Mouse (Mus musculus): ENCODE data around the gene Bri3. TPM values are rescaled to one million over a fixed set of nuclear protein-coding genes. Genes with fewer than 3 reads are reported as not detected.

Bri3 gene
- polyA plus RNA-seq, 1 experiment from 2014 or later, result 128 TPM

GRCm38 (mm10) chr5:144254811-144255631, 10.8 kb downstream of the Bri3 start:
- ATAC-seq (ENCODE audit: insufficient number of reproducible peaks, low FRiP score, low TSS enrichment, low read depth), result peak; percentile 83
- WGBS, result under 1% methylated on average over 62 of the region's 84 CpGs
- H3K27ac ChIP-seq (replicated peaks; ENCODE audit: low read depth, low read length), result peak overlapping the region; percentile 87
- no peaks in the 10 kb centered on the region; the same call in 1 of the 2 replicates for H3K36me3 ChIP-seq (ENCODE audit: control insufficient read depth, insufficient read depth, low read length)
- peak overlapping the region; percentile 98 for H3K4me3 ChIP-seq (ENCODE audit: low read depth, low read length)
- peak overlapping the region; percentile 95 for H3K9ac ChIP-seq (ENCODE audit: low read length)
- no peaks in the 10 kb centered on the region; the same call in 1 of the 2 replicates for H3K9me3 ChIP-seq (ENCODE audit: control insufficient read depth, low read length)
- H3K4me1 ChIP-seq (ENCODE audit: control insufficient read depth, insufficient read depth, low read length), result peaks cover 28% of the 10 kb centered on the region
- H3K27me3 ChIP-seq (ENCODE audit: control insufficient read depth, insufficient read depth, low read length), result no peaks in the 10 kb centered on the region
- H3K4me2 ChIP-seq (ENCODE audit: low read depth, severe bottlenecking), result peak overlapping the region; percentile 86
- peak; percentile 88 for DNase-seq (ENCODE audit: low spot score)

GRCm38 (mm10) chr5:144255632-144256540, 11.6 kb downstream of the Bri3 start:
- H3K4me1 ChIP-seq (ENCODE audit: control insufficient read depth, insufficient read depth, low read length), result peaks cover 28% of the 10 kb centered on the region
- H3K36me3 ChIP-seq (ENCODE audit: control insufficient read depth, insufficient read depth, low read length), result no peaks in the 10 kb centered on the region; the same call in 1 of the 2 replicates
- DNase-seq (ENCODE audit: low spot score) (peak; percentile 78), ATAC-seq (ENCODE audit: insufficient number of reproducible peaks, low FRiP score, low TSS enrichment, low read depth) (peak; percentile 45)
- H3K9me3 ChIP-seq (ENCODE audit: control insufficient read depth, low read length), result no peaks in the 10 kb centered on the region
- H3K27ac ChIP-seq (replicated peaks; ENCODE audit: low read depth, low read length), result peak overlapping the region; percentile 87
- H3K9ac ChIP-seq (ENCODE audit: low read length), result peak overlapping the region; percentile 95
- peak overlapping the region; percentile 86 for H3K4me2 ChIP-seq (ENCODE audit: low read depth, severe bottlenecking)
- H3K4me3 ChIP-seq (ENCODE audit: low read depth, low read length), result peak overlapping the region; percentile 98
- under 1% methylated on average over 37 of the region's 40 CpGs for WGBS
- H3K27me3 ChIP-seq (ENCODE audit: control insufficient read depth, insufficient read depth, low read length), result no peaks in the 10 kb centered on the region

GRCm38 (mm10) chr5:144256541-144256870, 12.3 kb downstream of the Bri3 start:
- WGBS, result 11% methylated on average over 7 of the region's 7 CpGs
- Histone ChIP-seq H3K9me3 (ENCODE audit: control insufficient read depth, low read length) (no peaks in the 10 kb centered on the region), H3K9ac (ENCODE audit: low read length) (peak overlapping the region; percentile 95), H3K36me3 (ENCODE audit: control insufficient read depth, insufficient read depth, low read length) (no peaks in the 10 kb centered on the region; the same call in 1 of the 2 replicates), H3K4me3 (ENCODE audit: low read depth, low read length) (peak overlapping the region; percentile 98), H3K27me3 (ENCODE audit: control insufficient read depth, insufficient read depth, low read length) (no peaks in the 10 kb centered on the region), H3K4me1 (ENCODE audit: control insufficient read depth, insufficient read depth, low read length) (peaks cover 28% of the 10 kb centered on the region), H3K27ac (replicated peaks; ENCODE audit: low read depth, low read length) (peak overlapping the region; percentile 87), H3K4me2 (ENCODE audit: low read depth, severe bottlenecking) (peak overlapping the region; percentile 86)
- DNase-seq (ENCODE audit: low spot score) (no peak), ATAC-seq (ENCODE audit: insufficient number of reproducible peaks, low FRiP score, low TSS enrichment, low read depth) (no peak)

DNA sequence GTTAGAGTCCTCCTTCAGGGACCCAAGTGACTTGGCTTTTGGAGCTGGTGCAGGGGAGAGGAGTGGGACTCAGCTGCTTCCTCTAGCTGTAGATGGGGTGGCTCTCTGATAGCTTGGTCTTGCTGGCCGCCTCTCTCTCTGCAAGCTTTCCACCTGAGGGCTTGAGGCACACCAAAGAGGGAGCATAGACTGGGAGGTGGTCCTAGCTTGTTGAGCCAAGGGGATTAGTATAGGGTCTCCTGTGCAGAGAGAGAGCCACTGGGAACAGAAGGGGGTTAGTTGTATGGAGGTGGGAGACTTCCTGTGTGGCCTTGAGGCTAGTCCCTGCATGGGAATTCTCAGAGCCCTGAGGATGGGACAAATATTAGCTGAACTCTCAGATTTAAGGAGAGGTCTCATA, 12.7 kb downstream of the Bri3 start:
- Histone ChIP-seq H3K27me3 (ENCODE audit: control insufficient read depth, insufficient read depth, low read length) (no peaks in the 10 kb centered on the region), H3K36me3 (ENCODE audit: control insufficient read depth, insufficient read depth, low read length) (no peaks in the 10 kb centered on the region; the same call in 1 of the 2 replicates), H3K4me2 (ENCODE audit: low read depth, severe bottlenecking) (peak overlapping the region; percentile 86), H3K4me3 (ENCODE audit: low read depth, low read length) (peak overlapping the region; percentile 98), H3K9ac (ENCODE audit: low read length) (peak overlapping the region; percentile 95), H3K27ac (replicated peaks; ENCODE audit: low read depth, low read length) (peak overlapping the region; percentile 87; the same call in 1 of the 2 replicates), H3K4me1 (ENCODE audit: control insufficient read depth, insufficient read depth, low read length) (peaks cover 28% of the 10 kb centered on the region), H3K9me3 (ENCODE audit: control insufficient read depth, low read length) (no peaks in the 10 kb centered on the region)
- DNase-seq (ENCODE audit: low spot score) (peak; percentile 28), ATAC-seq (ENCODE audit: insufficient number of reproducible peaks, low FRiP score, low TSS enrichment, low read depth) (no peak)
- WGBS, result 47% methylated on average over 1 of the region's 1 CpGs

- Histone ChIP-seq H3K27me3 (ENCODE audit: control insufficient read depth, insufficient read depth, low read length) (no peaks in the 10 kb centered on the region), H3K4me2 (ENCODE audit: low read depth, severe bottlenecking) (peak overlapping the region; percentile 86), H3K4me1 (ENCODE audit: control insufficient read depth, insufficient read depth, low read length) (peaks cover 28% of the 10 kb centered on the region), H3K4me3 (ENCODE audit: low read depth, low read length) (peak overlapping the region; percentile 98), H3K36me3 (ENCODE audit: control insufficient read depth, insufficient read depth, low read length) (peaks cover 2% of the 10 kb centered on the region; the same call in 1 of the 2 replicates), H3K27ac (replicated peaks; ENCODE audit: low read depth, low read length) (0 out of 2 replicates have a peak overlapping the region, but pooled peaks have one; percentile 8), H3K9ac (ENCODE audit: low read length) (peak overlapping the region; percentile 35; the same call in 1 of the 2 replicates), H3K9me3 (ENCODE audit: control insufficient read depth, low read length) (no peaks in the 10 kb centered on the region)
- ATAC-seq (ENCODE audit: insufficient number of reproducible peaks, low FRiP score, low TSS enrichment, low read depth) (no peak), DNase-seq (ENCODE audit: low spot score) (no peak)
- WGBS, result 64% methylated on average over 3 of the region's 3 CpGs
Observed at GRCm38 (mm10) chr5:144257451-144258110, 13.3 kb downstream of the Bri3 start.

DNA sequence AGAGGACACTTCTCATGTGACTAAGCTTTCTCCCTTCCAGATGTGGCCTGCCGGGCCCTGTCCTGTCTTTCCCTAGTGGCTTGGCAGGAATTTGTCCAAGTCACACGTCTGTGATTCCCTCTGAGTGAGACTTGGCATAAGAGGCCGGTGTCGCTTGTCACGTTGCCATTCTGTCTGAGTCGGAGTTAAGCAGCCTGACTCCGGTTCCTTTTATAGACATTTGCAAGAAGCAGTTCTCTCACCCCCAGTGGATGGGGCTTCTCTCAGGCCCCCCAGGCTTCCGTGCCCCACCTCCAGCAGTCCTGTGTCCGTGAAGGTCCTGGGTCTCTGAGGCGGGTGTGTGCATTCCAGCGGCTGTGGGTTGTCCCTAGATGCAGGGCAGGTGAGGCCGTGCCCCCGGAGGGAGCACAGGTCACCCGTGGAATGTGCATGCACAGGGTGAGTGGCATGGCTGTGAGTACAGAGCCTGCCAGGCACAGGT, 13.9 kb downstream of the Bri3 start:
- WGBS, result 34% methylated on average over 14 of the region's 14 CpGs
- Histone ChIP-seq H3K4me2 (ENCODE audit: low read depth, severe bottlenecking) (peak overlapping the region; percentile 86), H3K27me3 (ENCODE audit: control insufficient read depth, insufficient read depth, low read length) (no peaks in the 10 kb centered on the region), H3K9me3 (ENCODE audit: control insufficient read depth, low read length) (no peaks in the 10 kb centered on the region), H3K4me1 (ENCODE audit: control insufficient read depth, insufficient read depth, low read length) (peaks cover 28% of the 10 kb centered on the region), H3K27ac (replicated peaks; ENCODE audit: low read depth, low read length) (no peak overlapping the region), H3K4me3 (ENCODE audit: low read depth, low read length) (no peak overlapping the region), H3K9ac (ENCODE audit: low read length) (peak overlapping the region; percentile 35; the same call in 1 of the 2 replicates), H3K36me3 (ENCODE audit: control insufficient read depth, insufficient read depth, low read length) (peaks cover 2% of the 10 kb centered on the region; the same call in 1 of the 2 replicates)
- DNase-seq (ENCODE audit: low spot score), result no peak
- ATAC-seq (ENCODE audit: insufficient number of reproducible peaks, low FRiP score, low TSS enrichment, low read depth), result no peak

GRCm38 (mm10) chr5:144258687-144259086, 14.4 kb downstream of the Bri3 start:
- 38% methylated on average over 2 of the region's 2 CpGs for WGBS
- no peak overlapping the region for H3K27ac ChIP-seq (replicated peaks; ENCODE audit: low read depth, low read length)
- H3K4me2 ChIP-seq (ENCODE audit: low read depth, severe bottlenecking), result no peak overlapping the region; the same call in 1 of the 2 replicates
- DNase-seq (ENCODE audit: low spot score), result no peak
- peaks cover 2% of the 10 kb centered on the region; the same call in 1 of the 2 replicates for H3K36me3 ChIP-seq (ENCODE audit: control insufficient read depth, insufficient read depth, low read length)
- H3K4me1 ChIP-seq (ENCODE audit: control insufficient read depth, insufficient read depth, low read length), result peaks cover 28% of the 10 kb centered on the region
- H3K9ac ChIP-seq (ENCODE audit: low read length), result no peak overlapping the region
- no peak for ATAC-seq (ENCODE audit: insufficient number of reproducible peaks, low FRiP score, low TSS enrichment, low read depth)
- no peak overlapping the region for H3K4me3 ChIP-seq (ENCODE audit: low read depth, low read length)
- no peaks in the 10 kb centered on the region for H3K9me3 ChIP-seq (ENCODE audit: control insufficient read depth, low read length)
- no peaks in the 10 kb centered on the region for H3K27me3 ChIP-seq (ENCODE audit: control insufficient read depth, insufficient read depth, low read length)
